Mouse (Mus musculus) embryonic fibroblast, embryonic 13.5 days (primary cell): ENCODE measurements around the gene Rbbp8nl.

Experiments
- CTCF ChIP-seq: IDR thresholded peaks from 2 replicates; pipeline ENCODE4 v1.5.1; 2011; ENCODE audit warnings: mild to moderate bottlenecking, control low read depth, low read length, moderate library complexity, borderline replicate concordance; ENCODE audit not compliant: insufficient read depth
- POLR2A ChIP-seq: IDR thresholded peaks from 2 replicates; pipeline ENCODE4 v1.6.1; 2011; ENCODE audit warnings: low read depth, mild to moderate bottlenecking, control low read depth, low read length, moderate library complexity

- TF ChIP-seq POLR2A (no peak), CTCF (no peak)
These were observed 27.2 kb downstream of the Rbbp8nl start for GRCm38 (mm10) chr2:180262441-180262840.
